Comparison of ENCODE assay signal across 8 mouse cellular contexts in genomic region chr10:70428121-70428662, GRCm38 (mm10). TPM values are rescaled to one million over a fixed set of nuclear protein-coding genes. Genes with fewer than 3 reads are reported as not detected.
DNase-seq lines count a peak whose midpoint lies in the region; ATAC-seq lines count a peak whose summit lies in the region.

No protein-coding gene starts in this region.

- intact Hi-C loops in left cerebral cortex, postnatal 14 days (cut with DNase I): no loop called here

- DNase-seq in frontal cortex, adult 2 months (ENCODE audit: extremely low spot score in 1 of 2, low spot score in 1 of 2): peak; percentile 67 to 79
- DNase-seq in frontal cortex, postnatal 25 days (ENCODE audit: low spot score in 2 of 2): no peak
- DNase-seq in 3T3-L1 (ENCODE audit: low read depth, low spot score): peak; percentile 79
- DNase-seq in cerebellum, adult 9-11 months: peak; percentile 52
- peak; percentile 58 to 61 for DNase-seq in left cerebral cortex, postnatal 14 days (ENCODE audit: low spot score in 2 of 2)
- no peak for DNase-seq in spleen, postnatal 36 days (ENCODE audit: low spot score in 2 of 2)
- no peak for DNase-seq in embryo, embryonic 9.5 days (ENCODE audit: extremely low spot score)

- ATAC-seq in megakaryocyte, adult 5-6 weeks (ENCODE audit: poor library complexity, severe bottlenecking): no peak

RNA-seq across cellular contexts. Expression of gene Fam13c, which starts 12.1 kb away (rescaled TPM):
- 33.0 and 38.4 TPM in 2 replicates for polyA plus RNA-seq in frontal cortex, adult 2 months (2012; rRNA removed)
- total RNA-seq in left cerebral cortex, postnatal 14 days (2021): 10 to 100 TPM; 46.9 to 50.9 TPM
- 0.22 TPM in 1 of 2 replicates, not detected in the other for total RNA-seq in megakaryocyte, adult 5-6 weeks (2015)
- not detected in 2 replicates for total RNA-seq in megakaryocyte, adult 5-6 weeks (2017)

Comparison
In these comparisons a context has a peak if more than half of its experiments do, and no peak if none do; other contexts are left out.
1. DNase-seq: peak in frontal cortex, adult 2 months (2 of 2), 3T3-L1 (single experiment), cerebellum, adult 9-11 months (single experiment) and left cerebral cortex, postnatal 14 days (2 of 2); none in frontal cortex, postnatal 25 days (0 of 2), spleen, postnatal 36 days (0 of 2) and embryo, embryonic 9.5 days (single experiment).
2. RNA of gene Fam13c, which starts 12.1 kb away (total RNA-seq): 46.9 to 50.9 TPM in left cerebral cortex, postnatal 14 days; 0.22 TPM in megakaryocyte, adult 5-6 weeks; every median in the first group is over 10 times any median in the second.